Mouse (Mus musculus): ENCODE measurements around the gene Gm498.

- TF ChIP-seq CTCF (IDR thresholded peaks at IDR 0.05; ENCODE audit: borderline replicate concordance, control insufficient read depth, extremely low read depth, insufficient read depth, low read length, poor library complexity), result no peak
- TF ChIP-seq POLR2A (IDR thresholded peaks at IDR 0.05; ENCODE audit: control insufficient read depth, extremely low read depth, insufficient read depth, low read length, poor library complexity), result no peak
These were observed 17.1 kb downstream of the Gm498 start for GRCm38 (mm10) chr7:143883717-143884116.

Data from thymus, adult 2 months (tissue).